Mouse (Mus musculus) olfactory bulb, adult 2 months (tissue): ENCODE data around the gene Rest. TPM values are rescaled to one million over a fixed set of nuclear protein-coding genes. Genes with fewer than 3 reads are reported as not detected.

Source experiments
- H3K27ac ChIP-seq: fragments of 200-500 bp; 2 replicates; pipeline ENCODE4 v1.5.1; 2012; ENCODE audit warnings: low read depth, low read length; ENCODE audit not compliant: insufficient read depth
- H3K4me1 ChIP-seq: fragments of 200-500 bp; 2 replicates; pipeline ENCODE4 v1.6.1; 2012; ENCODE audit warnings: low read length; ENCODE audit not compliant: control insufficient read depth, insufficient read depth
- H3K4me3 ChIP-seq: fragments of 200-500 bp; 2 replicates; pipeline ENCODE4 v1.5.1; 2012; ENCODE audit warnings: mild to moderate bottlenecking, low read depth, low read length, moderate library complexity; ENCODE audit not compliant: insufficient read depth
- CTCF ChIP-seq: fragments of 200-500 bp; IDR thresholded peaks from 2 replicates; pipeline ENCODE4 v1.5.1; 2012; ENCODE audit warnings: low read depth, mild to moderate bottlenecking, low read length, moderate library complexity; ENCODE audit not compliant: insufficient read depth
- POLR2A ChIP-seq: fragments of 200-500 bp; IDR thresholded peaks from 2 replicates; pipeline ENCODE4 v1.6.1; 2012; ENCODE audit warnings: mild to moderate bottlenecking, low read depth, low read length, moderate library complexity; ENCODE audit not compliant: insufficient read depth
- WGBS: fragments of 180-500 bp; shearing (Covaris S2); methylation state at CpG from one replicate; pipeline ENCODE4 v1.1.7; 2018; 5-methylcytosine and 5-hydroxymethylcytosine counted together
- polyA plus RNA-seq: library from polyadenylated mRNA; stranded (reverse); fragments of >200 nt; gene quantifications from 2 replicates; pipeline ENCODE4 v1.2.4, GENCODE M21; 2012; ENCODE audit warnings: low replicate concordance; ENCODE audit not compliant: missing spikeins, insufficient read depth, insufficient read length

The Rest gene
- polyA plus RNA-seq, 1 experiment = not detected

DNA sequence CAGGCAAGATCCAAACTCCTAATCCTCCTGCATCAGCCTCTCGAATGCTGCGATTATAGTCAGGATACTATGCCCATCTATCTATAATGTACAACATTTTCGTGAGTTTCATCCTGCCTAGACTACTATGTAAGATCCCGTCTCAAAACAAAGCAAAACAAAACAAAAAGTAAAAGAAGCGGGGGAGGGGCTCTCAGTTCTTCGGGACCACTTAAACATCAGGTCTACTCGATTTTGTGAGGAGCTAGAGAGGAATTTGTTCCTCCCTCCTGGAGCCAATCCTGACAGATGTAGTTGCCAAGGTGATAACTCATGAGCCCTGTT lies 19.9 kb upstream of the Rest start:
- H3K27ac ChIP-seq = no peak overlapping the region
- WGBS = 44% methylated on average over 7 of the region's 7 CpGs
- H3K4me3 ChIP-seq = no peak overlapping the region
- peaks cover 16% of the 10 kb centered on the region for H3K4me1 ChIP-seq
- TF ChIP-seq CTCF = no peak
- TF ChIP-seq POLR2A = no peak

DNA sequence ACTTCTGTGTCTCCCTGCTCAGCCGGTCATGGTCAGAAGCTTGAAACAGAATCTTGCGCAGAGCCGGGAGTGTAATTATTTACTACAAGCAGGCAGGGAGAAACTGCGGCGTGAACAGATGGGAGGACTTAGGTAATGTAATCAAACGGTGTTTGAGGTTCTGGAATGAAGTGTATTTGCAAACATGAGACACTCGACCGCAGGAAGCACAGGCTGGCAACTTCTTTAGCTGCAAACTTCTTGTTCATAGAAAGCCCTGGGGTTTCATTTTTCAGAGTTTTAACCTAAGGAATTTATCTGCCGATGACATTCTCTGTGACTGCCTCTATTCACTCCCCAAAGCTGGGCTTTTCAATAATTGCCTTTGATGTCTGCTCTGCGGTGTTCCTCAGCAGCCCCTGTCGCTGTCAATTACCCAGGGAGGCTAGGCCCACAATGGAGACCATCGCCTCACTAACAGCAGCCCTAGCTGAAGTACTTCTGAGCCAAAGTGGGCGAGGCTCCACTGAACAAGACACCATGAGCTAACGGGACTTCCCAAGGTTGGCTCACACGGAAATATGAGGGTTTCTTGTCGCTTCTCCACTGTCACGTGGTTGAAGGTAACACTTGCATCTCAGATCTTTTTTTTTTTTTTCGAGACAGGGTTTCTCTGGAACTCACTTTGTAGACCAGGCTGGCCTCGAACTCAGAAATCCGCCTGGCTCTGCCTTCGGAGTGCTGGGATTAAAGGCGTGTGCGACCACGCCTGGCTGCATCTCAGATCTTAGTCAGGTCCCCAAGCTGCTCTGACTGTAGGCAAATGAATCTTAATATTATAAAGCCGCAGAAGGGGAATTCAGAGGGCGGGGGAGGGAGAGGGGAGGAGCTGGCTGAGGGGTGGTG lies 19.3 kb upstream of the Rest start:
- peaks cover 16% of the 10 kb centered on the region for H3K4me1 ChIP-seq

DNA sequence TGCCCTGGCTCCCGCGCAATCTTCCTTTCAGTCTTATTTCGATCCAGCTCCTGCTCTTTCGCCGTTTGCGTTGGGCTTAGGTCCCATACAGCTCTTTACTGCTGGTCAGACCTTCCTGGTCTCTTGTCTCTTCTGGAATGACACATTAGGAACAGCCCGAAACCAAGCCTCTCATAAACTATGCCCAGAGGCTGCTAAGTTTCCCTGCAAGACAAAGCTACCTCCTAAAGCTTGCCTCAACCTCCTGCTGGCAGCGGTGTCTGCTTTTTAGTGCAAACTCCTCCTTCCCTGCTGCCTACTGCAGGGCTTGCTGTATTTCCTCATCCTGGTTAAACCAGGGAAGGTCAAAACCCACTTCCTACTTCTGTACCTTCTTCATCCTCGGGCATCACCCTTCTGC lies 15.2 kb upstream of the Rest start:
- Histone ChIP-seq H3K4me1 (peaks cover 5% of the 10 kb centered on the region; the same call in 1 of the 2 replicates), H3K27ac (no peak overlapping the region), H3K4me3 (no peak overlapping the region)
- TF ChIP-seq POLR2A = no peak
- TF ChIP-seq CTCF = no peak
- 79% methylated on average over 9 of the region's 9 CpGs for WGBS

More for the DNA sequence above, 19.3 kb upstream of the Rest start:
- WGBS = 39% methylated on average over 26 of the region's 26 CpGs
- H3K27ac ChIP-seq = no peak overlapping the region
- no peak overlapping the region for H3K4me3 ChIP-seq
- no peak for TF ChIP-seq CTCF
- no peak for TF ChIP-seq POLR2A

DNA sequence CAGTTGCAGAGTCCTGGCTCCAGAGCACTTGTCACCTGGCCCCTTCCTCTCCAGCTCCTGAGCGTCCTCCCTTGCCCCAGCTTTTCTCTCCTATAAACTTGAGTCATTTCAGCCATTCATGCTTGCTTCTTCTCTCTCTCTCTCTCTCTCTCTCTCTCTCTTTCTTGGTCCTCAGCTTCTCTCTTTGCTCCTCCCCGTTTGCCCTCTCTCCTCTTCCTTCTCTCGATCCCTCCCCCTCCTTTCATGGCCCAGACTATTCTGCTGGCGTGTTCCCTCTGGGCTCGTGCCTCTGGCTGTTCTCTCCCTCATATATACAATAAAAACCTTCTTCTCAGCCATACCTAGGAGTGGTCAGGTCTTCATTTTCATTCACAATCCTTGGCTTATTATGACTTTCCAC lies 13.6 kb upstream of the Rest start:
- WGBS = 26% methylated on average over 5 of the region's 5 CpGs
- peaks cover 3% of the 10 kb centered on the region; the same call in 1 of the 2 replicates for H3K4me1 ChIP-seq
- H3K4me3 ChIP-seq = no peak overlapping the region
- TF ChIP-seq POLR2A (no peak), CTCF (no peak)
- no peak overlapping the region for H3K27ac ChIP-seq

DNA sequence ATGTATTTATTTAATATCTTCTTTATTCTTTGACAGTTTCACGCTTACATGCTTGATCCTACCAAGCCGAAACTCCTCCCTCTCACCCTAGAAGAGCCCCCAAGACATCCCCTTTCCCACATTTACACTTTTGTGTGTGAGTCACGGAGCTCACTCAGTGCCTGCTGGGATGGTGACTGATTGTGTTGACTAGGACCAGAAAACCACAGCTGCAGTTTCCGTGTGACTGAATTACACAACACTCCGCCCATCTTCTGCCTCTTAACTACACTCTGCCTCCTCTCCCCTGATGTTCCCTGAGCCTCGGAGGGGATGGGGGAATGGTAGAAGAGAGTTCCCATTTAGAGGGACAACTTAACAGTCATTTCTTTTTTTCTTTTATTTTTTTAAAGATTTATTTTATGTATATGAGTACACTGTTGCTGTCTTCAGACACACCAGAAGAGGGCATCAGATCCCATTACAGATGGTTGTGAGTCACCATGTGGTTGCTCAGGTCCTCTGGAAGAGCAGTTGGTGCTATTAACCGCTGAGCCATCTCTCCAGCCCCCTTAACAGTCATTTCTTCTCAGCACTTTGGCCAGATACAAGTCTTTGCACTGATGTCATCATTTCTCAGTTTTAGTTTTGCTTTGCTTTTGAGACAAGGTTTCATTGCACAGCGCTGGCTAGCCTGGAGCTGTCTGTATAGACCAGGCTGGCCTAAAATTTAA lies 13.0 kb upstream of the Rest start:
- TF ChIP-seq POLR2A = no peak
- TF ChIP-seq CTCF = no peak
- H3K27ac ChIP-seq = no peak overlapping the region
- H3K4me3 ChIP-seq = no peak overlapping the region
- WGBS = 46% methylated on average over 8 of the region's 8 CpGs
- H3K4me1 ChIP-seq = peaks cover 3% of the 10 kb centered on the region; the same call in 1 of the 2 replicates

DNA sequence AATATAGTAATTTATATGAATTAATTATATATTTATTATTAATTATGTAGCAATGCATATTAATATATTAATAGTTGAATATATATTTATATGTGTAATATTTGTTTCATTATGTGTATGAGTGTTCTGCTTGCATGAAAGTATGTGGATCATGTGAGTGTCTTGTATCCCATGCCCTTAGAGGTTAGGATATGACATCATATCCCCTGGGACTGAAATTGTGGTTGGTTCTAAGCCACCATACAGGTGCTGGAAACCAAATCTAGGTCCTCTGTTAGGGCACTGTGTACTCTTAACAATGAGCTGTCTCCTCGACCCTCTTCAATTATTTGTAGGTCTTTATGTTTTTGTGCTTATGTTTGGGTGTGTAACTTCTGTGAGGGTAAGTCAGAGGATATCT lies 12.1 kb upstream of the Rest start:
- no peak for TF ChIP-seq POLR2A
- TF ChIP-seq CTCF = no peak

DNA sequence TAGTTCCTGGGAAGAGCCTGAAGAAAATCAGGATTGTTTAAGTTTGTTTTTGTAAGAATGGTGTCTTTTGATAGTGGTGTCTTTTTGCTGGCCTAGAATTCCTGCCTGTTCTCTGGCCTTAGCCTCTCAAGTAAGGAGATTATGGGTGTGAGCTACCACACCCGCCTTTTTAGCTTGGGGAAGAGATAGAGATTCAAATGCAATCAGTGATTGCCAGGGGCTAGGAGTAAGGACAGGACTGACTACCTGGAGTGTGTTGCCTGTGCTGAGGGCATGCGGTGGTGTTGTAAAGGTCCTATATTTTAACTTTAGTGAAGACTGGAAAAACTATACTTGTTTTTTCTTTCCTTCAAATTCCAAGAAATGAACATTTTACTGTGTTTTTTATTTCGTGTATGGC lies 10.9 kb upstream of the Rest start:
- TF ChIP-seq CTCF = no peak
- TF ChIP-seq POLR2A = no peak
- Histone ChIP-seq H3K4me1 (peaks cover 3% of the 10 kb centered on the region; the same call in 1 of the 2 replicates), H3K27ac (no peak overlapping the region), H3K4me3 (no peak overlapping the region)
- 87% methylated on average over 3 of the region's 3 CpGs for WGBS

More for the DNA sequence above, 12.1 kb upstream of the Rest start:
- WGBS = 97% methylated on average over 1 of the region's 1 CpGs
- H3K4me3 ChIP-seq = no peak overlapping the region
- H3K27ac ChIP-seq = no peak overlapping the region
- peaks cover 3% of the 10 kb centered on the region; the same call in 1 of the 2 replicates for H3K4me1 ChIP-seq

DNA sequence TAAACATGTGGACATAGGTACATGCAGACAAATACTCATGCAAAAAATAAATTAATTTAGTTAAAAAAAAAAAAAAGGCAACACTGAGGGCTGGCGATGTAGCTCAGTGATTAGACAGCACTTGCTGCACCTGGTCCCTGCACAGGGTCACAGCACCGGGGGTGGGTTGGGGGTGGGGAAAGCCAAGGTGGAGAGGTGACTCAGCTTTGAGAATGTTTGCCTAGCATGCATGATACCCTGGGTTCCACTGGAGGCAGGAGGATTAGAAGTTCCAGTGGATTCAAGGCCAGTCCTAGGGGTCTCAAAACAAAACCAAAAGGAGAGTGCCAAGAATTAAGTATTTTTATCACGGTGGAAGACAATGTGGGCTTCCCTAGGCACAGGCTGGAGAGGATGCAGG lies 7.7 kb upstream of the Rest start:
- no peak overlapping the region for H3K27ac ChIP-seq
- H3K4me1 ChIP-seq = no peaks in the 10 kb centered on the region
- TF ChIP-seq POLR2A (no peak), CTCF (no peak)
- 80% methylated on average over 3 of the region's 3 CpGs for WGBS
- H3K4me3 ChIP-seq = no peak overlapping the region

DNA sequence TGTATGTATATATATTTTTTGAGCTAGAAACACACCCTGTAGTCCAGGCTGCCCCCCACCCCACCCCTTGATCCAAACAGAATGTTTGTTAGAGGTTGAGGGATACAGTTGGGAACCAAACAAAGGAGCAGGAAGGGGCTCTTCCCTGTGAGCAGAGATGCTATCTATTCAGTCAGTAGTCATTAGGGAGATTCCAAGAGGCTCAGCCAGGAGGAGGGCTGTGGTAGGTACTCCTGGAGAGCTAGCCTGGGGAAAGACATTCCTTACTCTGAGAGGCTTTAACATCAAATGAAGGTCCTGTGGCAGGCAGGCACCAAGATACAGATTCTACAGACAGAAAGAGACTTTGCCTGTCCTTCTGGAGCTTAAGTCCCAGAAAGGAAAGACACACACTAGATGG lies 6.0 kb upstream of the Rest start:
- H3K27ac ChIP-seq = no peak overlapping the region
- no peak overlapping the region for H3K4me3 ChIP-seq
- TF ChIP-seq POLR2A = no peak
- no peak for TF ChIP-seq CTCF
- no peaks in the 10 kb centered on the region for H3K4me1 ChIP-seq
